Mouse (Mus musculus): ENCODE measurements around the gene Arfip1.

GRCm38 (mm10) chr3:84581696-84582022 is 766 bp downstream of the Arfip1 start:
- no peak for TF ChIP-seq EP300 (optimal IDR thresholded peaks at IDR 0.05)
- no peak for TF ChIP-seq CTCF (IDR thresholded peaks at IDR 0.05; ENCODE audit: low read depth)
